Mouse (Mus musculus) inflammation-experienced regulatory T-cells, adult 16 weeks (primary cell): ENCODE data around the gene Dgkb. TPM values are rescaled to one million over a fixed set of nuclear protein-coding genes. Genes with fewer than 3 reads are reported as not detected.

Source experiments
- polyA plus RNA-seq: library from polyadenylated mRNA; unstranded; fragments of 100-300 nt; shearing (Covaris generic); gene quantifications from one replicate; pipeline ENCODE4 v1.2.1, GENCODE M21; 2017

Dgkb gene
- not detected for polyA plus RNA-seq

GRCm38 (mm10) chr12:37817426-37817825 lies at the start of gene Dgkb:
Gene Dgkb, plus strand, starts transcription at chr12:37817726.

